Mouse (Mus musculus) heart, postnatal 10 days (tissue): ENCODE results near the gene Cend1. TPM values are rescaled to one million over a fixed set of nuclear protein-coding genes. Genes with fewer than 3 reads are reported as not detected.
A peak's percentile ranks its signal among the peaks of the same experiment; 100 is the strongest.
"Not testable (repeated sequence)": the region's sequence is repeated elsewhere in the genome, so short reads cannot be mapped to it uniquely, and the experiment has no call there.

Experiments used
- DNase-seq, 2 experiments: peaks; one replicate each; pipeline ENCODE4 v3.0.0; 2021
- intact Hi-C: fragments of 180-260 bp; cut with DNase I; formaldehyde crosslinking; loops from one replicate; pipeline ENCODE4 v1.15.1; 2025
- total RNA-seq, 2 experiments: library from RNA; stranded (reverse); gene quantifications; 2 replicates each; pipeline ENCODE4 v1.2.3; 2021

Gene Cend1
- total RNA-seq, 2 experiments from 2014 or later, result 1.6 TPM

GRCm38 (mm10) chr7:141431434-141432185, 2.3 kb upstream of the Cend1 start:
- no peak for DNase-seq
- intact Hi-C loops, result no loop called here

- no peak for DNase-seq
- intact Hi-C loops, result no loop called here
These were observed 1.4 kb upstream of the Cend1 start for GRCm38 (mm10) chr7:141430585-141431240.

- intact Hi-C loops, result no loop called here
- DNase-seq, result peak; percentile 38 to 49
These were observed 721 bp upstream of the Cend1 start for GRCm38 (mm10) chr7:141429840-141430584.

- intact Hi-C loops, result no loop called here
- no peak for DNase-seq
These were observed 590 bp downstream of the Cend1 start for GRCm38 (mm10) chr7:141428701-141429100.

- DNase-seq, result no peak
- intact Hi-C loops, result no loop called here
These were observed 2.2 kb downstream of the Cend1 start for GRCm38 (mm10) chr7:141426948-141427730.

GRCm38 (mm10) chr7:141423811-141424210, 5.5 kb downstream of the Cend1 start:
- intact Hi-C loops, result no loop called here
- DNase-seq, result no peak

GRCm38 (mm10) chr7:141420030-141420702, 9.1 kb downstream of the Cend1 start:
- intact Hi-C loops, result no loop called here
- DNase-seq, result no peak

- no peak for DNase-seq
- intact Hi-C loops, result no loop called here
These were observed 10.3 kb downstream of the Cend1 start for GRCm38 (mm10) chr7:141418970-141419369.

- DNase-seq, result no peak
- intact Hi-C loops, result no loop called here
These were observed 11.3 kb downstream of the Cend1 start for GRCm38 (mm10) chr7:141417731-141418681.

GRCm38 (mm10) chr7:141416144-141416841, 13.0 kb downstream of the Cend1 start:
- intact Hi-C loops, result no loop called here
- DNase-seq, result no peak

GRCm38 (mm10) chr7:141413809-141414584, 15.3 kb downstream of the Cend1 start, which contains the start of gene Gatd1:
Gatd1 (minus strand) TSS chr7:141414136.
- DNase-seq, result peak; percentile 99 to 100
- intact Hi-C loops, result no loop called here

- intact Hi-C loops, result no loop called here
- DNase-seq, result peak; percentile 24 to 38
These were observed 16.0 kb downstream of the Cend1 start for GRCm38 (mm10) chr7:141413331-141413730.

GRCm38 (mm10) chr7:141411667-141412066, 17.6 kb downstream of the Cend1 start:
- intact Hi-C loops, result no loop called here
- no peak for DNase-seq

GRCm38 (mm10) chr7:141410631-141411030, 18.7 kb downstream of the Cend1 start:
- DNase-seq, result peak; percentile 23 to 26
- intact Hi-C loops, result no loop called here

- intact Hi-C loops, result loop anchor here (1.0 kb wide), 2 partner anchors 28 to 116 kb away; partner anchors contain the start of gene Slc25a22
- peak; percentile 90 to 93 for DNase-seq
These were observed 20.5 kb downstream of the Cend1 start for GRCm38 (mm10) chr7:141408833-141409232.

- DNase-seq, intact Hi-C loops: not testable (repeated sequence)
These were observed 21.6 kb downstream of the Cend1 start for GRCm38 (mm10) chr7:141407670-141408069.

GRCm38 (mm10) chr7:141405466-141405865, 23.8 kb downstream of the Cend1 start:
- DNase-seq, result no peak
- intact Hi-C loops, result no loop called here
